Mouse (Mus musculus) ovary, postnatal 36 days (tissue): ENCODE results near the gene Slc38a5.

ENCODE experiments used
- DNase-seq: peaks from one replicate; pipeline ENCODE4 v3.0.0; 2022; ENCODE audit warnings: low spot score, mixed read lengths

The Slc38a5 gene

DNA sequence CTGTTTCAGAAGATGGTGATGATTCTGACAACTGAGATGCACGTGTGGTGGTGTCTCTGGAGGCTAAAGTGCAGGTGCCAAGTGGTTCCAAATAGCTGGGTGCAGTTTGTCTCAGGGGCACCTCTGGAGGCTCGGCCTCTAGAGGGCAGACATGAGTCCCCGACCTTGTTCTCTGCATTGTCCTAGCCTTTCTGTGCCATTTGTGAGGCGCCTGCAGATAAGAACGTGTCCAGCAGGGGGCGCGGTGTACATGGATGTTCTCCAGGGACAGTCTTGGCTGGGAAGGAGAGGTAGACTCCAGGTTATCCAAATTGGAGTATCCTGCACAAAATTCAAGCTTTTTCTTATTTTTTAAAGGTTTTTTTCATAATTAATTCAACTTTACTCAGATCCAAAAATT lies 44.0 kb downstream of the Slc38a5 start:
- DNase-seq = peak; percentile 68

GRCm38 (mm10) chrX:8327124-8327523 lies 56.2 kb downstream of the Slc38a5 start, which contains the start of gene Ssxb10:
Gene Ssxb10, plus strand, starts transcription at chrX:8327424.
- DNase-seq = no peak
